Mouse (Mus musculus): Measurements from ENCODE around the gene Galm.
"Not testable (repeated sequence)": the region's sequence is repeated elsewhere in the genome, so short reads cannot be mapped to it uniquely, and the experiment has no call there.

Galm gene

GRCm38 (mm10) chr17:80221202-80221601 is 93.9 kb downstream of the Galm start:
- DNase-seq: no peak

- no peak for DNase-seq
Measured at GRCm38 (mm10) chr17:80221890-80222628, 94.8 kb downstream of the Galm start.

- DNase-seq: no peak
Measured at GRCm38 (mm10) chr17:80223829-80224228, 96.6 kb downstream of the Galm start.

GRCm38 (mm10) chr17:80224326-80225116 is 97.2 kb downstream of the Galm start, which contains the start of gene Gemin6:
Gemin6 (plus strand) TSS chr17:80224441.
- DNase-seq: peak; percentile 76

- not testable (repeated sequence) for DNase-seq
Measured at GRCm38 (mm10) chr17:80225142-80225541, 97.9 kb downstream of the Galm start.

GRCm38 (mm10) chr17:80229396-80229795 is 102.1 kb downstream of the Galm start:
- no peak for DNase-seq

- DNase-seq: no peak
Measured at GRCm38 (mm10) chr17:80233844-80234243, 106.6 kb downstream of the Galm start.

- DNase-seq: no peak
Measured at GRCm38 (mm10) chr17:80234376-80234775, 107.1 kb downstream of the Galm start.

Data from right cerebral cortex, postnatal 14 days (tissue).